Mouse (Mus musculus) heart, postnatal 0 days (tissue): ENCODE measurements around the gene Mnt. TPM values are rescaled to one million over a fixed set of nuclear protein-coding genes. Genes with fewer than 3 reads are reported as not detected.
"Not testable (repeated sequence)": the region's sequence is repeated elsewhere in the genome, so short reads cannot be mapped to it uniquely, and the experiment has no call there.

ENCODE experiments used
- ATAC-seq: fragments of 200-750 bp; cut with Nextera tagmentation; 2 replicates; pipeline ENCODE4 v1.8.0; 2017; ENCODE audit warnings: low read depth, moderate number of reproducible peaks, moderate library complexity; ENCODE audit not compliant: insufficient read depth
- DNase-seq: peaks from one replicate; pipeline ENCODE4 v3.0.0-alpha.2; 2016; ENCODE audit warnings: low spot score
- H3K27ac ChIP-seq: fragments of 300-500 bp; sonication (generic); 2 replicates; pipeline ENCODE4 v1.5.1; 2014; ENCODE audit warnings: low read depth, mild to moderate bottlenecking
- H3K27me3 ChIP-seq: fragments of 300-500 bp; sonication (generic); 2 replicates; pipeline ENCODE4 v1.6.1; 2014; ENCODE audit warnings: low read length, mixed read lengths; ENCODE audit not compliant: control insufficient read depth, insufficient read depth
- H3K36me3 ChIP-seq: fragments of 300-500 bp; sonication (generic); replicated peaks from 2 replicates; pipeline ENCODE4 v1.6.1; 2014; ENCODE audit warnings: low read length, mixed read lengths; ENCODE audit not compliant: control insufficient read depth, insufficient read depth
- H3K4me1 ChIP-seq: fragments of 300-500 bp; sonication (generic); 2 replicates; pipeline ENCODE4 v1.6.1; 2014; ENCODE audit warnings: antibody characterized with exemption; ENCODE audit not compliant: control insufficient read depth, insufficient read depth
- H3K4me2 ChIP-seq: fragments of 300-500 bp; sonication (generic); 2 replicates; pipeline ENCODE4 v1.6.1; 2014; ENCODE audit warnings: low read depth, mild to moderate bottlenecking, low read length, moderate library complexity
- H3K4me3 ChIP-seq: fragments of 300-500 bp; sonication (generic); 2 replicates; pipeline ENCODE4 v1.5.1; 2014; ENCODE audit warnings: low read depth, low read length
- H3K9ac ChIP-seq: fragments of 300-500 bp; sonication (generic); replicated peaks from 2 replicates; pipeline ENCODE4 v1.6.1; 2014; ENCODE audit warnings: low read depth, low read length, mixed read lengths
- H3K9me3 ChIP-seq: fragments of 300-500 bp; sonication (generic); replicated peaks from 2 replicates; pipeline ENCODE4 v1.6.1; 2016; ENCODE audit warnings: low read length; ENCODE audit not compliant: control insufficient read depth
- CTCF ChIP-seq: IDR thresholded peaks from 2 replicates; pipeline ENCODE4 v1.5.1; 2016; ENCODE audit warnings: antibody characterized with exemption, control low read depth, low read depth
- EP300 ChIP-seq: IDR thresholded peaks from 2 replicates; pipeline ENCODE4 v1.6.1; 2016; ENCODE audit warnings: antibody characterized with exemption, low read depth
- WGBS: fragments of 180-500 bp; shearing (Covaris S2); extraction: QIAGEN DNeasy Blood & Tissue Kit; methylation state at CpG from one replicate; pipeline ENCODE4 v1.1.7; 2014; 5-methylcytosine and 5-hydroxymethylcytosine counted together
- polyA plus RNA-seq: library from polyadenylated mRNA; unstranded; fragments of >200 nt; fragmentation: Nextera tagmentation; extraction: Ambion mirVana; gene quantifications from 2 replicates; pipeline ENCODE4 v1.2.1, GENCODE M21; 2015
- total RNA-seq: library from RNA; depleted of rRNA; stranded (reverse); fragments of >200 nt; gene quantifications from 2 replicates; pipeline ENCODE4 v1.2.3, GENCODE M21; 2014; ENCODE audit warnings: low replicate concordance

Gene Mnt
- total and polyA plus RNA-seq, 2 experiments from 2014 or later = 1.8 to 9.0 TPM

DNA sequence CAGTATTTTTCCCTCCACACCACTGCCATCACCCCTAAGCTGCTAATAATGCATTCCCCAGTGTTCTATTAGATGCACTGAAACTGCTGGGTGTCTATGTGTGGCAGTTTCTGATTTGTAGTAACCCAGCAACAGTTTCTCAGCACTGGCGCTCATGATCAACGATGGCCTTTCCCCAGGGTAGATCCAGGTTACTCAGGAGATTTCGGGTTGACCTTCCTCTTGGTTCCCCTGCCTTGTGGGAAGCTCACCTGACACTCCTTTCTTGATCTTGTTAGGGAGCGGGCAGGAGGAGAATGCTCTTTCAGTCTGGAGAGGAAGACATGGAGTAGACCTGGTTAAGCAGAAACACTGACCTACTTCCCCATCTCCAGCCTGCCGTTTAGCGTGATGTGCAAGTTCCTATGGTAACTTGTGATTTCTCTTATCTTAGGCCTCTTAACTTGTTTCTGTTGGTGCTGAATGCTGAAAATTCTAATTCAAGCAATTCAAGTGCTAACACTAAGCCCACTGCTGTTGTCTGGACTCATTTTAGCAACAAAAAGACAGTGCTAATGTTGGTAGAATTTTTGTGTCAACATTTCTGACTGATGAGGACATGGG is 22.4 kb upstream of the Mnt start:
- Histone ChIP-seq H3K36me3 (peaks cover 42% of the 10 kb centered on the region), H3K9me3 (no peaks in the 10 kb centered on the region), H3K9ac (no peak overlapping the region), H3K27me3 (no peaks in the 10 kb centered on the region), H3K4me2 (no peak overlapping the region), H3K27ac (no peak overlapping the region), H3K4me3 (no peak overlapping the region), H3K4me1 (no peaks in the 10 kb centered on the region)
- DNase-seq = no peak
- 84% methylated on average over 6 of the region's 6 CpGs for WGBS
- TF ChIP-seq EP300 = no peak
- TF ChIP-seq CTCF = no peak
- no peak for ATAC-seq

DNA sequence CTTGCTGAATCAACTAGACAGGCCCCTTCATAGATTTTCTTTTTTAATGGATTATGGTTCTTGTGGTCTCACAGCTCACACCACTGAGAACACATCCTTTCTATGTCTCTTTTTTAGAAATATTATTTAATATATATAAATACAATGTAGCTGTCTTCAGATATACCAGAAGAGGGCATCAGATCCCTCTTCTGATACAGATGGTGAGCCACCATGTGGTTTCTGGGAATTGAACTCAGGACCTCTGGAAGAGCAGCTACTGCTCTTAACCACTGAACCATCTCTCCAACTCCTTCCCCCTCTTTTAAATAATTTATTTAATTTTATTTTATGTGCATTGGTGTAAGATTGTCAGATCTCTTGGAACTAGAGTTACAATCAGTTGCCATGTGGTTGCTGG is 20.6 kb upstream of the Mnt start:
- Histone ChIP-seq H3K9ac (no peak overlapping the region), H3K4me2 (no peak overlapping the region), H3K36me3 (peaks cover 29% of the 10 kb centered on the region), H3K27ac (no peak overlapping the region), H3K27me3 (no peaks in the 10 kb centered on the region), H3K4me1 (no peaks in the 10 kb centered on the region), H3K9me3 (no peaks in the 10 kb centered on the region), H3K4me3 (no peak overlapping the region)
- no peak for DNase-seq
- no peak for ATAC-seq
- TF ChIP-seq CTCF = no peak
- no peak for TF ChIP-seq EP300

- WGBS = 48% methylated on average over 3 of the region's 3 CpGs
- peaks cover 21% of the 10 kb centered on the region for H3K36me3 ChIP-seq
Measured at GRCm38 (mm10) chr11:74811027-74811426, 19.7 kb upstream of the Mnt start.

GRCm38 (mm10) chr11:74811538-74811937 is 19.2 kb upstream of the Mnt start:
- ATAC-seq = no peak
- H3K27me3 ChIP-seq = no peaks in the 10 kb centered on the region
- H3K4me3 ChIP-seq = no peak overlapping the region
- no peak for TF ChIP-seq EP300
- no peak for TF ChIP-seq CTCF
- H3K9me3 ChIP-seq = no peaks in the 10 kb centered on the region
- no peak for DNase-seq
- H3K4me1 ChIP-seq = no peaks in the 10 kb centered on the region
- H3K27ac ChIP-seq = no peak overlapping the region; the same call in 1 of the 2 replicates
- no peak overlapping the region for H3K9ac ChIP-seq
- H3K4me2 ChIP-seq = no peak overlapping the region
- 59% methylated on average over 5 of the region's 5 CpGs for WGBS
- H3K36me3 ChIP-seq = peaks cover 20% of the 10 kb centered on the region

More at GRCm38 (mm10) chr11:74811027-74811426, 19.7 kb upstream of the Mnt start:
- not testable (repeated sequence) for ATAC-seq, H3K9ac ChIP-seq, H3K4me3 ChIP-seq, H3K27me3 ChIP-seq, H3K4me2 ChIP-seq, H3K9me3 ChIP-seq, H3K27ac ChIP-seq, H3K4me1 ChIP-seq, DNase-seq

DNA sequence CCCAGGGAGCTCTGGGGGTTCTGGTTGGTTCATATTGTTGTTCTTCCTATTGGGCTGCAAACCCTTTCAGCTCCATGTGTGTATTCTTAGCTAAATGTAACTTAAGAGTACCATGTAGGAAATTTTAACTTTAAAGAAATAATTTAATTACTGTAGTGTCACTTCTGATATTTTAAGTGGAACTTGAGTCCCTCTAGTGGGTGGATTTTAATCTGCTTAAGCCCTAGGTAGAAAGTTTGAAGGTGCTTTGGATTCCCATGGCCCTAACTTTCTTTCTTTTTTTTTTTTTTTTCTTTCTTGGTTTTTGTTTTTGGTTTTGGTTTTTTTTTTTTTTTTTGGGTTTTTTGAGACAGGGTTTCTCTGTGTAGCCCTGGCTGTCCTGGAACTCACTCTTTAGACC is 14.9 kb upstream of the Mnt start:
- no peak overlapping the region for H3K4me2 ChIP-seq
- ATAC-seq = no peak
- peaks cover 31% of the 10 kb centered on the region for H3K36me3 ChIP-seq
- no peak for TF ChIP-seq EP300
- TF ChIP-seq CTCF = peak; percentile 34
- no peaks in the 10 kb centered on the region for H3K9me3 ChIP-seq
- H3K27me3 ChIP-seq = no peaks in the 10 kb centered on the region
- H3K4me3 ChIP-seq = no peak overlapping the region
- H3K27ac ChIP-seq = no peak overlapping the region
- no peak for DNase-seq
- no peak overlapping the region for H3K9ac ChIP-seq
- no peaks in the 10 kb centered on the region for H3K4me1 ChIP-seq

- 47% methylated on average over 1 of the region's 1 CpGs for WGBS
- Histone ChIP-seq H3K27me3 (no peaks in the 10 kb centered on the region), H3K4me2 (no peak overlapping the region), H3K27ac (no peak overlapping the region), H3K9me3 (no peaks in the 10 kb centered on the region), H3K4me3 (no peak overlapping the region), H3K9ac (no peak overlapping the region), H3K36me3 (peaks cover 32% of the 10 kb centered on the region), H3K4me1 (no peaks in the 10 kb centered on the region)
- ATAC-seq (no peak), DNase-seq (no peak)
- TF ChIP-seq EP300 = no peak
Measured at GRCm38 (mm10) chr11:74820921-74821320, 9.8 kb upstream of the Mnt start.
